Mouse (Mus musculus) monocyte, adult 59 days (primary cell): ENCODE data around the gene Cyp2c38. TPM values are rescaled to one million over a fixed set of nuclear protein-coding genes. Genes with fewer than 3 reads are reported as not detected.

Source experiments
- total RNA-seq, 2 experiments: library from RNA; stranded (reverse); gene quantifications; one replicate each; pipeline ENCODE4 v1.2.4; 2023

The Cyp2c38 gene
- total RNA-seq, result not detected

GRCm38 (mm10) chr19:39462941-39463340, at the start of gene Cyp2c38:
TSS of gene Cyp2c38 (minus strand) at chr19:39463075.

GRCm38 (mm10) chr19:39510534-39510933, 47.7 kb upstream of the Cyp2c38 start, which contains the start of gene Cyp2c39:
TSS of gene Cyp2c39 (plus strand) at chr19:39510862.

Other genes with a start within 250 kb of the Cyp2c38 start
- not detected for gene Cyp2c29, start 193.7 kb downstream of the Cyp2c38 start, total RNA-seq
- not detected for gene Cyp2c39, start 47.8 kb upstream of the Cyp2c38 start, total RNA-seq
- not detected for gene Cyp2c67, start 186.0 kb upstream of the Cyp2c38 start, total RNA-seq